ENCODE assay signal across 23 mouse cellular contexts in the genomic region with DNA sequence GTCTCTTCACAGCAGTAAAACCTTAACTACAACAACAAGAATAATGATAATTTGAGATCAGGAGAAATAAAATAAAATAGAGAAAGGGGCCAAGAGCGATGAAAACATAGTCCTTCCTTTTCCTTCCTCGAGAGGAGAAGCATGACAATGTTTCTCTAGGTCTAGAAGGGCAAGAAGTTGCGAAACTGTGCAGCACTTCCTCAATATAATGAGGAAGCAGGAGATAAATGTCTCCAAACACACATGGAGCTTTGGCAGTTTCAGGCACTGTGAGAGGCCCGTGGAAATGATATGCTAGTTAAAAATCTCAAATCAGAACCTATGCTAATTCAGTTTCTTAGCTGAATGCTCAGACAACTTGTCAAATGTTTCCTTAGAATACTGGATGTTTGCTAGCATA. TPM values are rescaled to one million over a fixed set of nuclear protein-coding genes. Genes with fewer than 3 reads are reported as not detected.
DNase-seq lines count a peak whose midpoint lies in the region; ATAC-seq and TF ChIP-seq lines count a peak whose summit lies in the region.
"Had no signal": no experiment of that assay in that cellular context is flagged by ENCODE, and none has a peak within 500 bp of the region (broad histone marks: within the 10 kb centered on the region; RNA-seq: fewer than 3 reads in every experiment).

No protein-coding gene starts in this region.

- no peak overlapping the region for H3K27ac ChIP-seq in liver, adult 2 months (replicated peaks; ENCODE audit: insufficient read depth, low read depth, low read length)
- no peak overlapping the region for H3K27ac ChIP-seq in liver, embryonic 11.5 days (ENCODE audit: low read depth, low read length)
- H3K27ac ChIP-seq in embryonic facial prominence, embryonic 10.5 days (replicated peaks) = no peak overlapping the region
- H3K27ac ChIP-seq: forebrain, embryonic 13.5 days; heart, embryonic 13.5 days; limb, embryonic 13.5 days; lung, embryonic 15.5 days; midbrain, embryonic 10.5 days had no signal

- no peaks in the 10 kb centered on the region for H3K36me3 ChIP-seq in liver, adult 2 months (ENCODE audit: control insufficient read depth, insufficient read depth, low read length)
- no peaks in the 10 kb centered on the region for H3K36me3 ChIP-seq in liver, embryonic 11.5 days (ENCODE audit: control insufficient read depth, insufficient read depth, low read length)
- no peaks in the 10 kb centered on the region for H3K36me3 ChIP-seq in embryonic facial prominence, embryonic 10.5 days (replicated peaks)
- H3K36me3 ChIP-seq: heart, embryonic 13.5 days; limb, embryonic 13.5 days; lung, embryonic 15.5 days; midbrain, embryonic 10.5 days had no signal

- H3K9ac ChIP-seq in liver, adult 2 months (ENCODE audit: low read depth, low read length) = no peak overlapping the region
- H3K9ac ChIP-seq in liver, embryonic 11.5 days (ENCODE audit: low read depth, low read length) = no peak overlapping the region
- H3K9ac ChIP-seq: forebrain, embryonic 13.5 days; heart, embryonic 13.5 days; limb, embryonic 13.5 days; lung, embryonic 15.5 days had no signal

- ATAC-seq in liver, embryonic 11.5 days (replicated peaks; ENCODE audit: low FRiP score) = no peak
- peak; percentile 100 for ATAC-seq in granulocyte monocyte progenitor cell, adult 5-6 weeks (replicated peaks; ENCODE audit: poor library complexity, severe bottlenecking)
- peak; percentile 100 for ATAC-seq in megakaryocyte progenitor cell, adult 5-6 weeks (replicated peaks; ENCODE audit: poor library complexity)
- ATAC-seq: forebrain, embryonic 13.5 days; hindbrain, embryonic 16.5 days; intestine, embryonic 16.5 days had no signal

- no peaks in the 10 kb centered on the region for H3K79me2 ChIP-seq in liver, adult 2 months (ENCODE audit: control insufficient read depth, insufficient read depth, low read length)

- H3K4me2 ChIP-seq in liver, embryonic 11.5 days = no peak overlapping the region
- H3K4me2 ChIP-seq: forebrain, embryonic 13.5 days; heart, embryonic 13.5 days; limb, embryonic 13.5 days; lung, embryonic 15.5 days had no signal

- 66% methylated on average over 4 of the region's 4 CpGs for WGBS in liver, adult 2 months
- WGBS in liver, embryonic 11.5 days = 43% methylated on average over 4 of the region's 4 CpGs
- 84% methylated on average over 4 of the region's 4 CpGs for WGBS in embryonic facial prominence, embryonic 10.5 days

- no peaks in the 10 kb centered on the region for H3K4me1 ChIP-seq in liver, adult 2 months (ENCODE audit: control insufficient read depth, insufficient read depth, low read length)
- no peaks in the 10 kb centered on the region for H3K4me1 ChIP-seq in liver, embryonic 11.5 days (replicated peaks; ENCODE audit: control insufficient read depth, insufficient read depth, low read length)
- no peaks in the 10 kb centered on the region for H3K4me1 ChIP-seq in embryonic facial prominence, embryonic 10.5 days
- H3K4me1 ChIP-seq: forebrain, embryonic 13.5 days; heart, embryonic 13.5 days; limb, embryonic 13.5 days; lung, embryonic 15.5 days; midbrain, embryonic 10.5 days had no signal

- no peak for TF ChIP-seq CTCF in liver, adult 2 months (IDR thresholded peaks at IDR 0.05; ENCODE audit: low read depth, low read length)

- TF ChIP-seq POLR2A in liver, adult 2 months (IDR thresholded peaks at IDR 0.05; ENCODE audit: extremely low read depth, insufficient read depth, low read length) = no peak

- DNase-seq in liver, adult 2 months (ENCODE audit: extremely low read depth, low read depth, low spot score) = peak; percentile 48
- DNase-seq in liver, embryonic 11.5 days (ENCODE audit: low spot score) = no peak
- DNase-seq in MEL-GATA-1-ER (ENCODE audit: extremely low read depth, low read depth) = peak; percentile 28
- no peak for DNase-seq in embryonic facial prominence, embryonic 10.5 days (ENCODE audit: low spot score)
- DNase-seq in layer of hippocampus, adult 18-20 months (ENCODE audit: low spot score in 2 of 2) = no peak
- DNase-seq: adrenal gland, postnatal 14 days; cerebellum, adult 11-12 months; cerebellum, postnatal 36 days; gastrocnemius, postnatal 36 days; heart, postnatal 36 days; kidney, postnatal 36 days; retina, postnatal 1 day; right cerebral cortex, postnatal 4 days; thymus, postnatal 25 days had no signal

- H3K4me3 ChIP-seq in liver, adult 2 months (ENCODE audit: insufficient read depth, low read depth, low read length) = no peak overlapping the region
- no peak overlapping the region for H3K4me3 ChIP-seq in liver, embryonic 11.5 days (ENCODE audit: low read depth, low read length)
- no peak overlapping the region for H3K4me3 ChIP-seq in embryonic facial prominence, embryonic 10.5 days
- H3K4me3 ChIP-seq: forebrain, embryonic 13.5 days; heart, embryonic 13.5 days; limb, embryonic 13.5 days; lung, embryonic 15.5 days; midbrain, embryonic 10.5 days had no signal

- no peaks in the 10 kb centered on the region for H3K9me3 ChIP-seq in liver, embryonic 11.5 days (ENCODE audit: control insufficient read depth, low read length)
- no peaks in the 10 kb centered on the region for H3K9me3 ChIP-seq in embryonic facial prominence, embryonic 10.5 days
- H3K9me3 ChIP-seq: heart, embryonic 13.5 days; limb, embryonic 13.5 days; lung, embryonic 15.5 days; midbrain, embryonic 10.5 days had no signal

- H3K27me3 ChIP-seq in liver, adult 2 months (ENCODE audit: control insufficient read depth, insufficient read depth, low read length) = no peaks in the 10 kb centered on the region
- H3K27me3 ChIP-seq in liver, embryonic 11.5 days (replicated peaks; ENCODE audit: control insufficient read depth, insufficient read depth, low read length) = no peaks in the 10 kb centered on the region
- no peaks in the 10 kb centered on the region for H3K27me3 ChIP-seq in embryonic facial prominence, embryonic 10.5 days (replicated peaks; ENCODE audit: low read depth, poor library complexity, severe bottlenecking)
- H3K27me3 ChIP-seq: forebrain, embryonic 13.5 days; heart, embryonic 13.5 days; limb, embryonic 13.5 days; lung, embryonic 15.5 days had no signal

RNA-seq across cellular contexts. Expression of gene Diaph3, which starts 49.6 kb away (rescaled TPM):
- 0.18 and 0.74 TPM in 2 replicates for total RNA-seq in liver, adult 2 months (2014; rRNA removed)
- 0.02 TPM in 1 of 2 replicates, not detected in the other for polyA plus RNA-seq in liver, adult 2 months (2012; rRNA removed)
- 18.5 and 22.9 TPM in 2 replicates for polyA plus RNA-seq in liver, embryonic 11.5 days (2014; fragmentation: Nextera tagmentation; extraction: Ambion mirVana)
- 24.3 and 43.5 TPM in 2 replicates for total RNA-seq in granulocyte monocyte progenitor cell, adult 5-6 weeks (2014; fragmentation: Nextera tagmentation)
- 35.6 and 40.1 TPM in 2 replicates for total RNA-seq in granulocyte monocyte progenitor cell, adult 5-6 weeks (2017)
- 46.1 and 48.2 TPM in 2 replicates for total RNA-seq in megakaryocyte progenitor cell, adult 5-6 weeks (2015)
- 60.1 and 106 TPM in 2 replicates for total RNA-seq in megakaryocyte progenitor cell, adult 5-6 weeks (2017)
- polyA plus RNA-seq in embryonic facial prominence, embryonic 10.5 days (2016; fragmentation: Nextera tagmentation; extraction: Ambion mirVana) = 12.1 and 14.1 TPM in 2 replicates
- 1 to 10 TPM; 4.8 to 5.1 TPM for total RNA-seq in layer of hippocampus, adult 18-20 months (2021)

Comparison
In these comparisons a context has a peak if more than half of its experiments do, and no peak if none do; other contexts are left out.
1. DNase-seq: peak in liver, adult 2 months (single experiment) and MEL-GATA-1-ER (single experiment); none in liver, embryonic 11.5 days (single experiment), embryonic facial prominence, embryonic 10.5 days (single experiment) and layer of hippocampus, adult 18-20 months (0 of 2).
2. RNA of gene Diaph3, which starts 49.6 kb away (total RNA-seq): 46.1 to 106 TPM in megakaryocyte progenitor cell, adult 5-6 weeks and 24.3 to 43.5 TPM in granulocyte monocyte progenitor cell, adult 5-6 weeks; 4.8 to 5.1 TPM in layer of hippocampus, adult 18-20 months and 0.18 to 0.74 TPM in liver, adult 2 months; every median in the first group is over 4 times any median in the second.